Mouse (Mus musculus) cerebellum, adult 2 months (tissue): ENCODE data around the gene Dnah11.

ENCODE experiments used
- CTCF ChIP-seq: fragments of 200-500 bp; IDR thresholded peaks from 2 replicates; pipeline ENCODE4 v1.5.1; 2011; ENCODE audit warnings: low read depth, mild to moderate bottlenecking, control low read depth, low read length, moderate library complexity, borderline replicate concordance; ENCODE audit not compliant: insufficient read depth
- POLR2A ChIP-seq: fragments of 200-500 bp; IDR thresholded peaks from 2 replicates; pipeline ENCODE4 v1.6.1; 2011; ENCODE audit warnings: low read length, control low read depth, borderline replicate concordance; ENCODE audit not compliant: insufficient read depth

DNA sequence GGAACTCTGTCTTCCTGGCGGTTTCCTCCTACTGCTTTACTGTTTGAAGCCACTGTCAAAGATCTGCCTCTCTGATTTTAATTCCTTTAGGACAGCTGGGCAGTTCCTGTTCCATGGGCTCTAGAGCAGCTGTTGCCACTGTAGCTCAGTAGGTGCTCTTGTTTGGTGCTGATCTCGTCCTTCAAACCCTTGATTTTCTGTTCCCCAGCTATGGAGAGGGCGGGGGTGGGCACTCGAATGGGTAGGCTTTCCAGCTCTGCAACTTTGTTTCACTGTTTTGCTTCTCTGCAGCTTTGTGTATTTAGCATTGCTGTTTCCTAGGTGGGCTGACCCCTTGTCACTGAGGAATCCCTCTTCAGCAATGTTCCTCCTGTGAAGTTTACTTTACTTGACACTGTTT, 34.1 kb downstream of the Dnah11 start:
- no peak for TF ChIP-seq CTCF
- TF ChIP-seq POLR2A, result no peak
